Mouse (Mus musculus) hindbrain, embryonic 12.5 days (tissue): ENCODE results near the gene Isca2. TPM values are rescaled to one million over a fixed set of nuclear protein-coding genes. Genes with fewer than 3 reads are reported as not detected.

Experiments
- polyA plus RNA-seq: library from polyadenylated mRNA; unstranded; fragments of >200 nt; fragmentation: Nextera tagmentation; extraction: Ambion mirVana; gene quantifications from 2 replicates; pipeline ENCODE4 v1.2.1, GENCODE M21; 2016

The Isca2 gene
- polyA plus RNA-seq, 1 experiment from 2014 or later, result 147 TPM

Other genes starting within 250 kb of the Isca2 start
- 8.3 and 9.4 TPM in 2 replicates for gene Vsx2, start 203.5 kb upstream of the Isca2 start, polyA plus RNA-seq
- 13.7 and 17.1 TPM in 2 replicates for gene Abcd4, start 155.8 kb upstream of the Isca2 start, polyA plus RNA-seq
- gene Vrtn, start 132.2 kb upstream of the Isca2 start, polyA plus RNA-seq, result not detected in 2 replicates
- gene Syndig1l, start 74.4 kb upstream of the Isca2 start, polyA plus RNA-seq, result 1.7 and 2.3 TPM in 2 replicates
- gene Npc2, start 99 bp upstream of the Isca2 start, polyA plus RNA-seq, result 78.8 and 79.5 TPM in 2 replicates
- 0.45 and 0.47 TPM in 2 replicates for gene Ltbp2, start 103.3 kb downstream of the Isca2 start, polyA plus RNA-seq
- gene Fcf1, start 197.6 kb downstream of the Isca2 start, polyA plus RNA-seq, result 112 and 120 TPM in 2 replicates
- gene Arel1, start 197.6 kb downstream of the Isca2 start, polyA plus RNA-seq, result 31.3 and 33.0 TPM in 2 replicates
- 38.5 and 40.3 TPM in 2 replicates for gene Ylpm1, start 223.1 kb downstream of the Isca2 start, polyA plus RNA-seq